Mouse (Mus musculus) C3H10T1/2 (cell line): ENCODE measurements around the gene Neto2. TPM values are rescaled to one million over a fixed set of nuclear protein-coding genes. Genes with fewer than 3 reads are reported as not detected.

Experiments
- polyA plus RNA-seq, 2 experiments: library from polyadenylated mRNA; unstranded; fragments of >200 nt; fragmentation: generic; extraction: Trizol; gene quantifications; one replicate each; pipeline ENCODE4 v1.2.1; 2012; ENCODE audit warnings: missing spikeins in 2 of 2

The Neto2 gene
- polyA plus RNA-seq = under 1 TPM; 0.22 to 0.85 TPM

GRCm38 (mm10) chr8:85700751-85701351, at the start of gene Neto2:
Gene Neto2 (minus strand): TSS chr8:85700924.

Other genes starting within 250 kb of the Neto2 start
- gene Gpt2, start 208.3 kb downstream of the Neto2 start, polyA plus RNA-seq = 1 to 10 TPM; 3.1 to 7.5 TPM
- gene Dnaja2, start 145.6 kb downstream of the Neto2 start, polyA plus RNA-seq = 10 to 100 TPM in 1 of 2 experiments, 1 to 10 TPM in 1; 8.4 to 55.9 TPM
- gene Itfg1, start 140.0 kb upstream of the Neto2 start, polyA plus RNA-seq = 10 to 100 TPM in 1 of 2 experiments, 1 to 10 TPM in 1; 1.6 to 24.1 TPM
- gene Phkb, start 140.0 kb upstream of the Neto2 start, polyA plus RNA-seq = 10 to 100 TPM in 1 of 2 experiments, under 1 TPM in 1; 0.57 to 13.6 TPM